Mouse (Mus musculus): ENCODE data around the gene Kctd11.

- TF ChIP-seq POLR2A (IDR thresholded peaks at IDR 0.05; ENCODE audit: insufficient read depth, low read length) (no peak), CTCF (IDR thresholded peaks at IDR 0.05; ENCODE audit: low read depth, low read length) (no peak), EP300 (IDR thresholded peaks at IDR 0.05; ENCODE audit: insufficient read depth, low read depth, low read length) (no peak)
Observed at GRCm38 (mm10) chr11:69913554-69914371, 32.6 kb upstream of the Kctd11 start, which contains the start of gene Gps2.

Data from ES-Bruce4 (cell line).